Mouse (Mus musculus): ENCODE results near the gene Igsf9b.

GRCm38 (mm10) chr9:27396500-27396899 is 97.5 kb downstream of the Igsf9b start, which contains the start of gene Spata19:
- TF ChIP-seq EP300 (IDR thresholded peaks at IDR 0.05; ENCODE audit: low read depth) = no peak
- TF ChIP-seq CTCF (IDR thresholded peaks at IDR 0.05; ENCODE audit: low read depth) = no peak

Measured in liver, postnatal 0 days (tissue).